Mouse (Mus musculus): ENCODE measurements at regions not wholly inside any gene's neighbourhood (a gene's known extent, or its start where the extent isn't known, plus 50 kb on each side); places are given as distances from the start of the nearest gene placed in this dataset.

GRCm38 (mm10) chr8:115466122-115466521, 241.5 kb downstream of the Maf start:
- TF ChIP-seq POLR2A (IDR thresholded peaks at IDR 0.05; ENCODE audit: control insufficient read depth, low read depth, low read length) (no peak), CTCF (IDR thresholded peaks at IDR 0.05; ENCODE audit: control insufficient read depth, insufficient read depth, insufficient replicate concordance, low read depth, low read length) (no peak)

Data from testis, adult 2 months (tissue).